Mouse (Mus musculus): ENCODE results near the gene Rsad1. TPM values are rescaled to one million over a fixed set of nuclear protein-coding genes. Genes with fewer than 3 reads are reported as not detected.

Gene Rsad1
- polyA plus RNA-seq, 1 experiment from 2014 or later = 2.9 TPM

DNA sequence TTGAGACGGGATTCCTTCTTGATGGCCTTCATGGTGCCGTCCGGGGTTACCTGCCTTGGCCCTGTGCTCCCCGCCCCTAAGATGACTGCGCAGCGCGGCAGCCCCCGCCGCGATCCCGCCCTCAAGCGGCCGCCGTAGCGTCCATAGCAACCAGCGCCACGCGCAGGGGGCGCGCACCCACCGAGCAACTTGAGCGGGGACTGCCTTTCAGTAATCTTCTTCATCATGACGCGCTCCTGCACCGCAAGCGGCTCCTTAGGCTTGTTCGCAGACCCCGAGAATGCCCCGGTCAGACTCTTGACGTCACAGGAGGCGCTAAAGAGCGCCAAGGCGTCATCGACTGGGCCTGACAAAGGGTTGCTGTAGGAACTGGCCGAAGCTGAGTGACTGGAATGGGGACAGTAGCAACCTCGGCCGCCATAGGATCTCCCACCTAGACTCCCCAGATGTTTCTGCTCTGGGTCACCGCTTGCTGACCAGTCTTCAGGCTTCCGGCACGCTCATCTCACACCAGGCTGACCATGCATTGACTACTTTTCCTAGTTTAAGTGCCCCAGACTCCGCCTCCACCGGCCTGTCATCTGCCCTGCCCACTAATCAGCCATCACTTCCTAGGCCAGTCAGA lies 27.7 kb downstream of the Rsad1 start, which contains the start of gene Mycbpap:
Gene Mycbpap (minus strand): TSS at position 524 of the 625 bp plus-strand sequence.
- WGBS = under 1% methylated on average over 42 of the region's 42 CpGs
- H3K4me1 ChIP-seq (replicated peaks; ENCODE audit: control insufficient read depth, insufficient read depth, low read length) = peaks cover 4% of the 10 kb centered on the region; the same call in 1 of the 2 replicates

DNA sequence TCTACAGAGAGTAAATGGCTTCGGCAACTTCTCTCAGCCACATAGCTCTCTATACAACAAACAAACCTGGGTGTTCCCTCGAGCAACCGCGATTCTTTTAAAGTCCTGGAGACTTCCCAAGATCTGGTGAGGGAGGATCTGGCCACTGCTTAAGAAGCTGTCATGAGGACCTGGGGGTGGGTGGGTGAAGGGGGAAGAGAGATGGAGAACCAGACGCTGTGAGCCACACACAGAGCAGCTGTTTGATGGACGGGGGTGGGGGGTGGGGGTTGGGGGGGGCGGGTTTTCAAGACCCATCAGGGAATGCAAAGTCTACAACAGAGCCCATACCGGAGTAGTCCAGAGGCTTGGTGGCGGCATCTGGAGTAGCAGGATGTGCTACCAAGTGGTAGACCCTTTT lies 35.6 kb downstream of the Rsad1 start:
- Histone ChIP-seq H3K9me3 (ENCODE audit: control insufficient read depth, low read length) (peaks cover 6% of the 10 kb centered on the region; the same call in 1 of the 2 replicates), H3K4me2 (ENCODE audit: low read length) (no peak overlapping the region), H3K9ac (ENCODE audit: low read length) (no peak overlapping the region), H3K4me3 (ENCODE audit: low read depth, low read length) (no peak overlapping the region), H3K27ac (ENCODE audit: low read depth) (no peak overlapping the region), H3K4me1 (replicated peaks; ENCODE audit: control insufficient read depth, insufficient read depth, low read length) (peaks cover 9% of the 10 kb centered on the region; the same call in 1 of the 2 replicates), H3K36me3 (ENCODE audit: control insufficient read depth, insufficient read depth, low read length) (no peaks in the 10 kb centered on the region), H3K27me3 (replicated peaks; ENCODE audit: control insufficient read depth, insufficient read depth, low read length) (no peaks in the 10 kb centered on the region)
- WGBS = 24% methylated on average over 9 of the region's 9 CpGs
- ATAC-seq (replicated peaks; ENCODE audit: low FRiP score, low TSS enrichment, low read depth) (no peak), DNase-seq (ENCODE audit: low spot score) (no peak)

More for the DNA sequence above, 27.7 kb downstream of the Rsad1 start, which contains the start of gene Mycbpap:
- ATAC-seq (replicated peaks; ENCODE audit: low FRiP score, low TSS enrichment, low read depth) (peak; percentile 77), DNase-seq (ENCODE audit: low spot score) (peak; percentile 88)
- Histone ChIP-seq H3K9ac (ENCODE audit: low read length) (peak within 1 kb of the TSS; percentile 51), H3K36me3 (ENCODE audit: control insufficient read depth, insufficient read depth, low read length) (no peaks in the 10 kb centered on the region), H3K4me3 (ENCODE audit: low read depth, low read length) (peak within 1 kb of the TSS; percentile 55), H3K27ac (ENCODE audit: low read depth) (no peak within 1 kb of the TSS), H3K9me3 (ENCODE audit: control insufficient read depth, low read length) (no peaks in the 10 kb centered on the region), H3K27me3 (replicated peaks; ENCODE audit: control insufficient read depth, insufficient read depth, low read length) (no peaks in the 10 kb centered on the region), H3K4me2 (ENCODE audit: low read length) (peak within 1 kb of the TSS; percentile 74)

DNA sequence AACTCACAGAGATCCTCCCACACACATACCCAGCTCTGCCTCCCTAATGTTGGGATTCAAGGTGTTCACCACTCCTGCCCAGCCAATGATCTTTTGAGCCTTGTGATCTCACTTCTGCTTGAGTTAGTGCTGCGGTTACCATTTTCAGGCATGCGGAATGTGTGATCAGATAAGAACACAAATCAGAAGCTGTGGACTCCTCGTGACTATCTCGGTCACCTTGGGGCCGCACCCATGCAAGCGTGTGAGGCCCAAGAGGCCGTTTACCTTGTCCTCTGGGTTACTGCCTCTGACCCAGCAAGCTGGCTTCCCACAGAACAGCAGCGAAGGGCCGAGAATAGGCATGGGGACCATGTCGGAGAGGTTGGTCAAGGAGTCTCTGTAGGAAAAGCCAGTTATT lies 40.1 kb downstream of the Rsad1 start:
- DNase-seq (ENCODE audit: low spot score) (no peak), ATAC-seq (replicated peaks; ENCODE audit: low FRiP score, low TSS enrichment, low read depth) (no peak)
- H3K9me3 ChIP-seq (ENCODE audit: control insufficient read depth, low read length) = peaks cover 6% of the 10 kb centered on the region; the same call in 1 of the 2 replicates
- 72% methylated on average over 10 of the region's 10 CpGs for WGBS
- no peaks in the 10 kb centered on the region for H3K27me3 ChIP-seq (replicated peaks; ENCODE audit: control insufficient read depth, insufficient read depth, low read length)
- no peak overlapping the region for H3K4me3 ChIP-seq (ENCODE audit: low read depth, low read length)
- H3K36me3 ChIP-seq (ENCODE audit: control insufficient read depth, insufficient read depth, low read length) = no peaks in the 10 kb centered on the region
- H3K27ac ChIP-seq (ENCODE audit: low read depth) = no peak overlapping the region
- H3K4me1 ChIP-seq (replicated peaks; ENCODE audit: control insufficient read depth, insufficient read depth, low read length) = peaks cover 6% of the 10 kb centered on the region; the same call in 1 of the 2 replicates
- no peak overlapping the region for H3K9ac ChIP-seq (ENCODE audit: low read length)
- H3K4me2 ChIP-seq (ENCODE audit: low read length) = no peak overlapping the region

DNA sequence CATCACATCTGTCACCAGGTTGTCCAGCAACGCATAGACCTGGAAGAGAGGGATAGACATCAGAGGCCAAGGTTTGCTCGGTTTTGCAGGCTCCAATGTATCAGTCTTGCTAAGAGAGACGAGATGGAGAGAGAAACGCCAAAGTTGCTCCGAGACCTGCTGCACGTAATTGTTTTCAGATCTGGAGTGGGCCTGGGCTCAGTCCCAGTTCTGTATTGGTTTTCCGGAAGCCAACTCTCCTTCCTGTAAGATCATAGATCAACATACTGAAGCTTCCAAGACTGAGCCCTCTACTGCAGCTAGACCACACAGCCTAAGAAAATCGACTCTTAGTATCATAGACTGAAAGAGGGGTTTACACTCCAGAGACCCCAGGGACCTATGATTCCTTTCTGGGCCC lies 47.6 kb downstream of the Rsad1 start:
- H3K27ac ChIP-seq (ENCODE audit: low read depth) = no peak overlapping the region
- H3K4me1 ChIP-seq (replicated peaks; ENCODE audit: control insufficient read depth, insufficient read depth, low read length) = peaks cover 29% of the 10 kb centered on the region
- H3K36me3 ChIP-seq (ENCODE audit: control insufficient read depth, insufficient read depth, low read length) = no peaks in the 10 kb centered on the region
- ATAC-seq (replicated peaks; ENCODE audit: low FRiP score, low TSS enrichment, low read depth) (no peak), DNase-seq (ENCODE audit: low spot score) (no peak)
- no peak overlapping the region for H3K4me3 ChIP-seq (ENCODE audit: low read depth, low read length)
- no peaks in the 10 kb centered on the region for H3K27me3 ChIP-seq (replicated peaks; ENCODE audit: control insufficient read depth, insufficient read depth, low read length)
- no peaks in the 10 kb centered on the region for H3K9me3 ChIP-seq (ENCODE audit: control insufficient read depth, low read length)
- no peak overlapping the region for H3K4me2 ChIP-seq (ENCODE audit: low read length)
- H3K9ac ChIP-seq (ENCODE audit: low read length) = no peak overlapping the region
- 89% methylated on average over 8 of the region's 8 CpGs for WGBS

DNA sequence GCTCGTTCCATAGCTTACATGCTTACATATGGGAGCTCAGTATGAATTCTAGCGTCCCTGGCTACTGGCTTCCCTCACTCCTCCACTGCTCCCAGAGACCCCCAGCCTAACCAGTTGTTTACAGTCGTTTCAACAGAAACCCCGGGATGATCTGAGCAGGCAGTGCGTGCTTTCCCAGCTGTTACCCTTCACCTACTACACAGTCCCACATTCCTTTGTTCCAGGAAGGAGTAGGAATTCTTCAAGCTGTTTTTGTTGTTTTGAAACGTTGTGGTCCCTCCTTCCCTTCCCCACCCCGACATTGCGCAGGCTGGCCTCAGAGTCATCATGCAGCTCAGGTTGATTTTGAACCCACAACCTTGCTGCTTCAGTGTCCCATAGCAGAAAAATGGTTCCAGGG lies 48.7 kb downstream of the Rsad1 start:
- H3K27ac ChIP-seq (ENCODE audit: low read depth) = 0 out of 2 replicates have a peak overlapping the region, but pooled peaks have one; percentile 5
- H3K4me3 ChIP-seq (ENCODE audit: low read depth, low read length) = peak overlapping the region; percentile 28; the same call in 1 of the 2 replicates
- DNase-seq (ENCODE audit: low spot score) (no peak), ATAC-seq (replicated peaks; ENCODE audit: low FRiP score, low TSS enrichment, low read depth) (no peak)
- 12% methylated on average over 8 of the region's 8 CpGs for WGBS
- no peaks in the 10 kb centered on the region for H3K9me3 ChIP-seq (ENCODE audit: control insufficient read depth, low read length)
- H3K36me3 ChIP-seq (ENCODE audit: control insufficient read depth, insufficient read depth, low read length) = no peaks in the 10 kb centered on the region
- peaks cover 29% of the 10 kb centered on the region for H3K4me1 ChIP-seq (replicated peaks; ENCODE audit: control insufficient read depth, insufficient read depth, low read length)
- peak overlapping the region; percentile 65 for H3K4me2 ChIP-seq (ENCODE audit: low read length)
- H3K27me3 ChIP-seq (replicated peaks; ENCODE audit: control insufficient read depth, insufficient read depth, low read length) = no peaks in the 10 kb centered on the region
- H3K9ac ChIP-seq (ENCODE audit: low read length) = no peak overlapping the region; the same call in 1 of the 2 replicates

DNA sequence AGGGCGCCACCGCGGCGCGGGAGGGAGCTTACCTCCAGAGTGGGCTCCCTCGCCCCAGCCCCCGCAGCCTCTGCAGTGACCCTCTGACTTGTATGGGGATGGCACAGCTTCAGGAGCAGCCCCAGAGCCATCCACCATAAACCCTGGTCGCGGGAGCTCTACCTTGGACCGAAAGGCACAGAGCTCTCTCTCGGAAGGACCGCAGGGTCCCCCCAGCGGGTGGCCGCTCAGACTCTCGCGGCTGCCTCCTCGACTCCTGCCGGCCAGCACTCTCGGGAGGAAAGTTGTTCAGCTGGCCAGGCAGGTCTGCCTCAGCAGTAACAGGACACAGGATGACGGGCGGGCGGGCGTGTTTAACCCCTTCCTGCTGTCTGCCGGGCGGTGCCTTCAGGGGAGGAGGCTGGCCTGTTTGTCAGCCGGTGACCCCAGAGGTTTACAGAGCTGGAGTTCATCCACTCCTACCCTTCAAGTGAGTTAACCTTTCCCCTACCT lies 49.3 kb downstream of the Rsad1 start, which contains the start of gene Epn3:
Gene Epn3 (minus strand): TSS at position 314 of the 492 bp plus-strand sequence.
- Histone ChIP-seq H3K4me1 (replicated peaks; ENCODE audit: control insufficient read depth, insufficient read depth, low read length) (peaks cover 29% of the 10 kb centered on the region), H3K4me2 (ENCODE audit: low read length) (peak within 1 kb of the TSS; percentile 65), H3K9ac (ENCODE audit: low read length) (peak within 1 kb of the TSS; percentile 22), H3K27ac (ENCODE audit: low read depth) (0 out of 2 replicates have a peak within 1 kb of the TSS, but pooled peaks have one; percentile 5), H3K4me3 (ENCODE audit: low read depth, low read length) (peak within 1 kb of the TSS; percentile 28), H3K9me3 (ENCODE audit: control insufficient read depth, low read length) (no peaks in the 10 kb centered on the region), H3K27me3 (replicated peaks; ENCODE audit: control insufficient read depth, insufficient read depth, low read length) (no peaks in the 10 kb centered on the region), H3K36me3 (ENCODE audit: control insufficient read depth, insufficient read depth, low read length) (no peaks in the 10 kb centered on the region)
- DNase-seq (ENCODE audit: low spot score) (peak; percentile 76), ATAC-seq (replicated peaks; ENCODE audit: low FRiP score, low TSS enrichment, low read depth) (peak; percentile 67)
- under 1% methylated on average over 26 of the region's 26 CpGs for WGBS

DNA sequence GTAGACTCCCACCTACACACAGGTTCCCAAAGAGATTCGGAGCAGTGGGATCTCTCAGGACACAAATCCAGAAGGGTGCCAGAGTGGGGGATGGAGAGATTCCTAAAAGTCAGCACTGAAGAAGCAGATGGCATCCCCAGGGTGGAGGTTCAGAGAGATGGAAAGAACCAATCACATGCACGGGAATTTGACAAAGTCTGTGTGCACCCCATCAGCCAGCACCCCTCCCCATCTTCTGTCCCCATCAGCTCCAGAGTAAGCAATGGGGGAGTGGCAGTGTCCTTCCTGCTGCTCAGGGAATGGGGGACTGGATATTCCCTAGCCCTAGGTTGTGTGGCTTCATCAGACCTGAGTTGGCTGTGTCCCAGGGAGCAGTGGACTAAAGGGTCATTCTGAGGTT lies 50.0 kb downstream of the Rsad1 start:
- Histone ChIP-seq H3K9me3 (ENCODE audit: control insufficient read depth, low read length) (no peaks in the 10 kb centered on the region), H3K36me3 (ENCODE audit: control insufficient read depth, insufficient read depth, low read length) (no peaks in the 10 kb centered on the region), H3K27ac (ENCODE audit: low read depth) (no peak overlapping the region), H3K4me1 (replicated peaks; ENCODE audit: control insufficient read depth, insufficient read depth, low read length) (peaks cover 29% of the 10 kb centered on the region), H3K4me3 (ENCODE audit: low read depth, low read length) (peak overlapping the region; percentile 28), H3K9ac (ENCODE audit: low read length) (0 out of 2 replicates have a peak overlapping the region, but pooled peaks have one; percentile 22), H3K4me2 (ENCODE audit: low read length) (peak overlapping the region; percentile 65), H3K27me3 (replicated peaks; ENCODE audit: control insufficient read depth, insufficient read depth, low read length) (no peaks in the 10 kb centered on the region)
- 9% methylated on average over 2 of the region's 2 CpGs for WGBS
- no peak for ATAC-seq (replicated peaks; ENCODE audit: low FRiP score, low TSS enrichment, low read depth)
- no peak for DNase-seq (ENCODE audit: low spot score)

DNA sequence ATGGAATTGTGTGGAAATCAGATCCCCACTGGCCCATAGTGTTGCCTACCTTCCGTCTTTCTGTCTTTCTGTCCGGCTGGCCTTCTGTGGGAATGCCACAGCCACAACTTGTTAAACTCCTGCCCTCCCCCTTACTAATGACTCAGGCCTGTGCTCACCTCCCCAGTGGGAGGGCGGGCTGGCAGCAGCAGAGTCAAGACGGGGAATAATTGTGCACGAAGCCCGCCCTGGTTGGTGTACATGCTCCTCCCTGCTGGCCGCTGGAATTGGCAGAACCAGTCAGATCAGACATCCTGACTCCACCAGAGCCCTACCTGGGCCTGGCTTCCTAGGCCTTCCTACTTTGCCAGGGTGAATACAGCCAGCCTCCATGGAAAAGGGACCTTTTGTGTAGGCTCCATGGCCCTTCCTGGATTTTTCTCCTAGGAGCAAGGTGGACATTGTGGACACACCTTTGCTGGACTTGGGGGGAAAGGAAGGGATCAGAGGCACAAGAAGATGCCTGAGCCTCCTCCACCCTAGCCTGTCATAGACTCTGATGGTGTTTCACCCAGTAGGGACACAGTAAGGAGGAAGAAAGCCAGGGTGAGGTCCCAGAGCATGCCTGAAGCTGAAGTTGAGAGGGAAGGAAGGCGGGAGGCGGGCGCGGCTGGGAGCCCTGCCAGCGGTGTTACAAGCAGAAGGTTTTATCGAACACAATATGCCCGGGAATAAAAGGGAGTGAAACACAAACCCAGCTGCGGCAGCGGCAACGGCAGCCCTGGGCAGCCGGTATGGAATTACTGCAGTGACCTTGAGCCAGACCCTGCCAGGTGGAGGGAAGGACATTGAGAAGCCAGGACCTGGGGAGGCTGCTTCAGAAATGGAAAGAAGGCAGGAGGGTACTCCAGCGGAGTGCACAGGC lies 50.7 kb downstream of the Rsad1 start:
- ATAC-seq (replicated peaks; ENCODE audit: low FRiP score, low TSS enrichment, low read depth) (0 out of 2 replicates have a peak, but pooled peaks have one; percentile 29), DNase-seq (ENCODE audit: low spot score) (peak; percentile 67)
- Histone ChIP-seq H3K4me3 (ENCODE audit: low read depth, low read length) (peak overlapping the region; percentile 15; the same call in 1 of the 2 replicates), H3K27ac (ENCODE audit: low read depth) (peak overlapping the region; percentile 33), H3K9me3 (ENCODE audit: control insufficient read depth, low read length) (no peaks in the 10 kb centered on the region), H3K27me3 (replicated peaks; ENCODE audit: control insufficient read depth, insufficient read depth, low read length) (no peaks in the 10 kb centered on the region), H3K4me1 (replicated peaks; ENCODE audit: control insufficient read depth, insufficient read depth, low read length) (peaks cover 29% of the 10 kb centered on the region), H3K4me2 (ENCODE audit: low read length) (peak overlapping the region; percentile 65), H3K9ac (ENCODE audit: low read length) (no peak overlapping the region), H3K36me3 (ENCODE audit: control insufficient read depth, insufficient read depth, low read length) (no peaks in the 10 kb centered on the region)
- 21% methylated on average over 19 of the region's 19 CpGs for WGBS

All from intestine, embryonic 14.5 days (tissue).